Mouse (Mus musculus): Measurements from ENCODE around the gene Intu. TPM values are rescaled to one million over a fixed set of nuclear protein-coding genes. Genes with fewer than 3 reads are reported as not detected.

The Intu gene
- polyA plus RNA-seq, 1 experiment: 2.2 TPM

- H3K27ac ChIP-seq (ENCODE audit: control insufficient read depth, insufficient read depth, low read depth, low read length): no peak overlapping the region
- no peaks in the 10 kb centered on the region for H3K36me3 ChIP-seq (ENCODE audit: control insufficient read depth, insufficient read depth, low read length)
- no peak overlapping the region for H3K4me3 ChIP-seq (ENCODE audit: control insufficient read depth, low read depth, low read length)
- H3K4me1 ChIP-seq (ENCODE audit: control insufficient read depth, insufficient read depth, low read length): peaks cover 2% of the 10 kb centered on the region
- TF ChIP-seq POLR2A (IDR thresholded peaks at IDR 0.05; ENCODE audit: control insufficient read depth, low read depth, low read length) (no peak), CTCF (IDR thresholded peaks at IDR 0.05; ENCODE audit: control insufficient read depth, insufficient read depth, insufficient replicate concordance, low read depth, low read length) (no peak)
- H3K27me3 ChIP-seq (ENCODE audit: control insufficient read depth, insufficient read depth, low read length): no peaks in the 10 kb centered on the region
Observed at GRCm38 (mm10) chr3:40505451-40506014, 25.6 kb upstream of the Intu start.

DNA sequence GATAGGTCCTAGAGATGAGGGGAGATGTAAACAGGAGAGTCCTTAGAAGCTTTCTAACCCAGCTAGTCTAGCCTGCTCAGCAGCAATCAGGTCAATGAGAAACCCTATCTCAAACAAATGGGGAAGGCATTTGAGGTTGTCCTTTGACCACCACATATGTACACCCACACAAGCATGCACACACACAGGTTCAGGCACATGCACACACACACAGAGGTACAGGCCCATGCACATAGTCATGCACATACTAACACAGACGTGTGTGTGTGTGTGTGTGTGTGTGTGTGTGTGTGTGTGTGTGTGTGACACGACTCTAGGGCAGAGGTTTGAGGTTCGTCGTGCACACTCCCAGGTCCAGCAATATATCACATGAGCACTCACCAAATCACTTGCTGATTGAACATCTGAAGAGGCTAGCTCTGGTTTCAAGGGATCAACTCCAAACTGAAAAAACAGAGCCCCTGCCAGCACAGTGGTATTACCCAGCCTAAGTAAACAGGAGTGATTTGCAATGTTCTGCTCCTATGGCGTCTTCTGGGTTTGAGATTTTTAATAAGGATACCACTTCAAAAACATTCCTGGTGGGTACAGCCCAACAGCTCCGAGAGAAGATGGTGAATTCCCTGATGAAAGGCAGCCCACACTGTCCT, 22.0 kb upstream of the Intu start:
- no peak for TF ChIP-seq POLR2A (IDR thresholded peaks at IDR 0.05; ENCODE audit: control insufficient read depth, low read depth, low read length)
- TF ChIP-seq CTCF (IDR thresholded peaks at IDR 0.05; ENCODE audit: control insufficient read depth, insufficient read depth, insufficient replicate concordance, low read depth, low read length): no peak
- Histone ChIP-seq H3K27ac (ENCODE audit: control insufficient read depth, insufficient read depth, low read depth, low read length) (peak overlapping the region; percentile 89), H3K4me1 (ENCODE audit: control insufficient read depth, insufficient read depth, low read length) (peaks cover 2% of the 10 kb centered on the region), H3K27me3 (ENCODE audit: control insufficient read depth, insufficient read depth, low read length) (no peaks in the 10 kb centered on the region), H3K36me3 (ENCODE audit: control insufficient read depth, insufficient read depth, low read length) (no peaks in the 10 kb centered on the region), H3K4me3 (ENCODE audit: control insufficient read depth, low read depth, low read length) (peak overlapping the region; percentile 84)

DNA sequence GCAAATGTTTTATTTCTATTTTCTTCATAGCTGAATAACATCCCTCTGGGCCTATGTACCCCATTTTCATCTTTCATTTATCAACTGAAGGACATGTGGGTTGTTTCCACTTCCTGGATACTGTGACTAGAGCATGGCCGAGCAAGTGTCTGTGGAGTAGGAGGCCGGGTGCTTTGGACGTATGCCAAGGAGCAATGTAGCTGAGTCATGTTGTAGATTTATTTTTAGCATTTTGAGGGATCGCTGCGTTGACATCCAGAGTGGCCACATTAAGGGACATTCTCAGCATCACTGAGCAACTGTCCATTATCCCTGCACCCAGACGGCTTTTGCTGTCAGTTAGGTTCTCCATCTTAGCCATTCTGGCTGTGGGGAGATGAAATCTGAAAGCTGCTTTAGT, 20.5 kb upstream of the Intu start:
- no peak for TF ChIP-seq POLR2A (IDR thresholded peaks at IDR 0.05; ENCODE audit: control insufficient read depth, low read depth, low read length)
- no peak for TF ChIP-seq CTCF (IDR thresholded peaks at IDR 0.05; ENCODE audit: control insufficient read depth, insufficient read depth, insufficient replicate concordance, low read depth, low read length)
- Histone ChIP-seq H3K4me1 (ENCODE audit: control insufficient read depth, insufficient read depth, low read length) (peaks cover 2% of the 10 kb centered on the region), H3K36me3 (ENCODE audit: control insufficient read depth, insufficient read depth, low read length) (no peaks in the 10 kb centered on the region), H3K27me3 (ENCODE audit: control insufficient read depth, insufficient read depth, low read length) (no peaks in the 10 kb centered on the region), H3K27ac (ENCODE audit: control insufficient read depth, insufficient read depth, low read depth, low read length) (no peak overlapping the region), H3K4me3 (ENCODE audit: control insufficient read depth, low read depth, low read length) (peak overlapping the region; percentile 30)

DNA sequence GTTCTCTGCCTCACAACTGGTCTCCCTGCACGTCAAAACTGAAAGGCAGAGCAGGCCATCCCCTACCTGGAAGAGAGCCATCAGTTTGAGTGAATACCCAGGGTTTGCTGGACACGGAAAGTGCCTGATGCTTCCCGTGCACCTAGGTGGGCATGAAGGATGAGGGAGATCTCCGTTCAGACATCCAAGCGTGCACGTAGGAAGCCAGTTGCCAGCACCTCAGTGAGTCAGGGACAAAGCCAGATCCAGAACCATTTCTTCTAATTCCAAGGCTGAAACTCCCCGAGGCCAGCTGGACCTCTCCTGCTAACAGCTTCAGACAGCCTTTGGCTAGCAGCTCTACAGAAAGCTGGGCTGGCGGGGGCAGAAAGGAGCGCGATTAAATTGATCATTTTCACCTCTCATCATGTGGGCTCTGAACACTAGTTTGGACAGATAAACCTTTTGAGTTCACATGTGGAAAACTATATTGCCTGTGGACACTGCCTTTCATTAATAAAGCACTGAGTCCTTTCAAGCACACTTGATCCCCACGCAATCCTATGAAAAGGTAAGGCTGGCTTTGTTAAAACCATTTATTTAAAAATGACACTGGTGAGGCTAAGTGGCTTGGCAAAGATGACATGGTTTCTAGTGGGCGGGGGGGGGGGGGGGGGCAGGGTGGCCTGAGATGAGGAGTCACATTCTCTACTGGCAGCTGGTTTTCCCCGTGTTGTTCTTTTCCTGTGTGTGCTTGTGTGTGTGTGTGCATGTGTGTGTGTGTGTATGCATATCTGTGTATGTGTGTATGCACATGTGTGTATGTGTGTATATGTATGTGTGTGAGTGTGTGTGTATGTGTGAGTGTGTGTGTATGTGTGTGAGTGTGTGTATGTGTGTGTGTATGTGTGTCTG, 17.9 kb upstream of the Intu start:
- TF ChIP-seq CTCF (IDR thresholded peaks at IDR 0.05; ENCODE audit: control insufficient read depth, insufficient read depth, insufficient replicate concordance, low read depth, low read length): no peak
- no peak for TF ChIP-seq POLR2A (IDR thresholded peaks at IDR 0.05; ENCODE audit: control insufficient read depth, low read depth, low read length)
- peaks cover 2% of the 10 kb centered on the region for H3K4me1 ChIP-seq (ENCODE audit: control insufficient read depth, insufficient read depth, low read length)
- H3K27ac ChIP-seq (ENCODE audit: control insufficient read depth, insufficient read depth, low read depth, low read length): no peak overlapping the region
- H3K27me3 ChIP-seq (ENCODE audit: control insufficient read depth, insufficient read depth, low read length): no peaks in the 10 kb centered on the region
- no peak overlapping the region for H3K4me3 ChIP-seq (ENCODE audit: control insufficient read depth, low read depth, low read length)
- no peaks in the 10 kb centered on the region for H3K36me3 ChIP-seq (ENCODE audit: control insufficient read depth, insufficient read depth, low read length)

GRCm38 (mm10) chr3:40518240-40518639, 12.8 kb upstream of the Intu start:
- no peaks in the 10 kb centered on the region for H3K27me3 ChIP-seq (ENCODE audit: control insufficient read depth, insufficient read depth, low read length)
- H3K4me3 ChIP-seq (ENCODE audit: control insufficient read depth, low read depth, low read length): no peak overlapping the region
- H3K36me3 ChIP-seq (ENCODE audit: control insufficient read depth, insufficient read depth, low read length): no peaks in the 10 kb centered on the region
- no peak overlapping the region for H3K27ac ChIP-seq (ENCODE audit: control insufficient read depth, insufficient read depth, low read depth, low read length)
- H3K4me1 ChIP-seq (ENCODE audit: control insufficient read depth, insufficient read depth, low read length): peaks cover 6% of the 10 kb centered on the region
- no peak for TF ChIP-seq POLR2A (IDR thresholded peaks at IDR 0.05; ENCODE audit: control insufficient read depth, low read depth, low read length)
- no peak for TF ChIP-seq CTCF (IDR thresholded peaks at IDR 0.05; ENCODE audit: control insufficient read depth, insufficient read depth, insufficient replicate concordance, low read depth, low read length)

- Histone ChIP-seq H3K4me1 (ENCODE audit: control insufficient read depth, insufficient read depth, low read length) (peaks cover 7% of the 10 kb centered on the region), H3K4me3 (ENCODE audit: control insufficient read depth, low read depth, low read length) (no peak overlapping the region), H3K27ac (ENCODE audit: control insufficient read depth, insufficient read depth, low read depth, low read length) (no peak overlapping the region), H3K27me3 (ENCODE audit: control insufficient read depth, insufficient read depth, low read length) (no peaks in the 10 kb centered on the region), H3K36me3 (ENCODE audit: control insufficient read depth, insufficient read depth, low read length) (no peaks in the 10 kb centered on the region)
- TF ChIP-seq CTCF (IDR thresholded peaks at IDR 0.05; ENCODE audit: control insufficient read depth, insufficient read depth, insufficient replicate concordance, low read depth, low read length) (no peak), POLR2A (IDR thresholded peaks at IDR 0.05; ENCODE audit: control insufficient read depth, low read depth, low read length) (no peak)
Observed at GRCm38 (mm10) chr3:40519555-40519954, 11.5 kb upstream of the Intu start.

GRCm38 (mm10) chr3:40520567-40520966, 10.5 kb upstream of the Intu start:
- no peak for TF ChIP-seq CTCF (IDR thresholded peaks at IDR 0.05; ENCODE audit: control insufficient read depth, insufficient read depth, insufficient replicate concordance, low read depth, low read length)
- no peak for TF ChIP-seq POLR2A (IDR thresholded peaks at IDR 0.05; ENCODE audit: control insufficient read depth, low read depth, low read length)
- H3K36me3 ChIP-seq (ENCODE audit: control insufficient read depth, insufficient read depth, low read length): no peaks in the 10 kb centered on the region

More at GRCm38 (mm10) chr3:40520567-40520966, 10.5 kb upstream of the Intu start:
- Histone ChIP-seq H3K4me3 (ENCODE audit: control insufficient read depth, low read depth, low read length) (no peak overlapping the region), H3K27me3 (ENCODE audit: control insufficient read depth, insufficient read depth, low read length) (no peaks in the 10 kb centered on the region), H3K4me1 (ENCODE audit: control insufficient read depth, insufficient read depth, low read length) (peaks cover 10% of the 10 kb centered on the region), H3K27ac (ENCODE audit: control insufficient read depth, insufficient read depth, low read depth, low read length) (no peak overlapping the region)

Data from testis, adult 2 months (tissue).